Mouse (Mus musculus) MEL (cell line): ENCODE results near the gene Kcnj6. TPM values are rescaled to one million over a fixed set of nuclear protein-coding genes. Genes with fewer than 3 reads are reported as not detected.

ENCODE experiments used
- DNase-seq: peaks from one replicate; pipeline ENCODE4 v3.0.0; 2011; ENCODE audit warnings: low read depth, low spot score
- H3K27ac ChIP-seq: 2 replicates; pipeline ENCODE4 v1.5.1; 2012; ENCODE audit warnings: low read depth, mild to moderate bottlenecking, control low read depth, low read length, moderate library complexity; ENCODE audit not compliant: control insufficient read depth
- H3K27me3 ChIP-seq, 2 experiments: fragments of 150-350 bp in 1 of 2; sonication (generic) in 1 of 2; 2 replicates each; pipeline ENCODE4 v1.6.1; 2012; ENCODE audit warnings: low read length in 2 of 2, mild to moderate bottlenecking in 2 of 2, improper control_type of control experiment in 1 of 2, moderate library complexity in 1 of 2; ENCODE audit not compliant: insufficient read depth in 2 of 2, control insufficient read depth in 1 of 2
- H3K36me3 ChIP-seq, 2 experiments: 2 replicates each; pipeline ENCODE4 v1.6.1; 2012 to 2014; ENCODE audit warnings: low read length in 2 of 2, improper control_type of control experiment in 1 of 2, inconsistent platforms in 1 of 2, mild to moderate bottlenecking in 1 of 2; ENCODE audit not compliant: insufficient read depth in 2 of 2, control insufficient read depth in 1 of 2
- H3K4me1 ChIP-seq, 2 experiments: fragments of 150-350 bp in 1 of 2; sonication (generic) in 1 of 2; 2 replicates each; pipeline ENCODE4 v1.6.1; 2012; ENCODE audit warnings: low read length in 2 of 2, improper control_type of control experiment in 1 of 2, mild to moderate bottlenecking in 1 of 2; ENCODE audit not compliant: insufficient read depth in 2 of 2, control insufficient read depth in 1 of 2
- H3K4me3 ChIP-seq, 2 experiments: fragments of 150-350 bp in 1 of 2; sonication (generic) in 1 of 2; 2 replicates each; pipeline ENCODE4 v1.5.1; 2012; ENCODE audit warnings: low read depth in 2 of 2, low read length in 2 of 2, mild to moderate bottlenecking in 2 of 2, moderate library complexity in 2 of 2, control low read depth in 1 of 2, improper control_type of control experiment in 1 of 2; ENCODE audit not compliant: control insufficient read depth in 1 of 2, insufficient read depth in 1 of 2
- H3K79me2 ChIP-seq: 2 replicates; pipeline ENCODE4 v1.6.1; 2012; ENCODE audit warnings: mild to moderate bottlenecking, low read length, moderate library complexity; ENCODE audit not compliant: control insufficient read depth, poor library complexity, insufficient read depth
- H3K9ac ChIP-seq: 2 replicates; pipeline ENCODE4 v1.6.1; 2012; ENCODE audit warnings: low read depth, mild to moderate bottlenecking, control low read depth, low read length, moderate library complexity; ENCODE audit not compliant: control insufficient read depth, poor library complexity, severe bottlenecking
- H3K9me3 ChIP-seq: fragments of 150-350 bp; sonication (generic); replicated peaks from 2 replicates; pipeline ENCODE4 v1.6.1; 2012; ENCODE audit warnings: mild to moderate bottlenecking, low read length, improper control_type of control experiment, moderate library complexity; ENCODE audit not compliant: insufficient read depth
- BHLHE40 ChIP-seq: IDR thresholded peaks from 2 replicates; pipeline ENCODE4 v1.6.1; 2012; ENCODE audit warnings: low read depth, mild to moderate bottlenecking, inconsistent platforms, low read length, improper control_type of control experiment, borderline replicate concordance
- CHD2 ChIP-seq: IDR thresholded peaks from 2 replicates; pipeline ENCODE4 v1.6.1; 2011; ENCODE audit warnings: low read length, improper control_type of control experiment
- CTCF ChIP-seq, 3 experiments: IDR thresholded peaks in 2 of 3; conservative IDR thresholded peaks in 1 of 3; 2 replicates each; pipeline ENCODE4 v1.5.1; 2011 to 2012; ENCODE audit warnings: low read length in 3 of 3, low read depth in 2 of 3, mild to moderate bottlenecking in 2 of 3, improper control_type of control experiment in 1 of 3, inconsistent platforms in 1 of 3, mixed read lengths in 1 of 3, moderate library complexity in 1 of 3; ENCODE audit not compliant: control insufficient read depth in 1 of 3, insufficient read depth in 1 of 3, poor library complexity in 1 of 3, severe bottlenecking in 1 of 3
- ELF1 ChIP-seq: IDR thresholded peaks from 2 replicates; pipeline ENCODE4 v1.6.1; 2014; ENCODE audit warnings: low read depth, mild to moderate bottlenecking, inconsistent platforms, low read length, improper control_type of control experiment, moderate library complexity
- EP300 ChIP-seq, 2 experiments: IDR thresholded peaks; 2 replicates each; pipeline ENCODE4 v1.6.1; 2011; ENCODE audit warnings: improper control_type of control experiment in 2 of 2, low read length in 2 of 2, low read depth in 1 of 2, mild to moderate bottlenecking in 1 of 2
- ETS1 ChIP-seq: IDR thresholded peaks from 2 replicates; pipeline ENCODE4 v1.6.1; 2012; ENCODE audit warnings: low read depth, mild to moderate bottlenecking, inconsistent platforms, low read length, improper control_type of control experiment, moderate library complexity
- GABPA ChIP-seq: IDR thresholded peaks from 2 replicates; pipeline ENCODE4 v1.6.1; 2012; ENCODE audit warnings: low read depth, mild to moderate bottlenecking, inconsistent platforms, low read length, improper control_type of control experiment, moderate library complexity
- KAT2A ChIP-seq: conservative IDR thresholded peaks from 2 replicates; pipeline ENCODE4 v1.6.1; 2012; ENCODE audit warnings: low read depth, low read length, improper control_type of control experiment, inconsistent platforms
- MAX ChIP-seq: IDR thresholded peaks from 2 replicates; pipeline ENCODE4 v1.6.1; 2011; ENCODE audit warnings: low read length, improper control_type of control experiment
- MAZ ChIP-seq: IDR thresholded peaks from 2 replicates; pipeline ENCODE4 v1.6.1; 2012; ENCODE audit warnings: low read depth, mild to moderate bottlenecking, inconsistent platforms, low read length, improper control_type of control experiment
- MYB ChIP-seq: IDR thresholded peaks from 2 replicates; pipeline ENCODE4 v1.6.1; 2011; ENCODE audit warnings: mild to moderate bottlenecking, low read depth, low read length, improper control_type of control experiment
- NELFE ChIP-seq: IDR thresholded peaks from 2 replicates; pipeline ENCODE4 v1.6.1; 2011; ENCODE audit warnings: low read depth, low read length, improper control_type of control experiment
- NRF1 ChIP-seq: IDR thresholded peaks from 2 replicates; pipeline ENCODE4 v1.6.1; 2014; ENCODE audit warnings: low read depth, mild to moderate bottlenecking, inconsistent platforms, low read length, improper control_type of control experiment, moderate library complexity; ENCODE audit not compliant: poor library complexity, insufficient read depth, severe bottlenecking
- POLR2A ChIP-seq, 2 experiments: IDR thresholded peaks; 2 replicates each; pipeline ENCODE4 v1.6.1; 2011 to 2012; ENCODE audit warnings: low read length in 2 of 2, mild to moderate bottlenecking in 2 of 2, control low read depth in 1 of 2, improper control_type of control experiment in 1 of 2, low read depth in 1 of 2, moderate library complexity in 1 of 2; ENCODE audit not compliant: control insufficient read depth in 1 of 2, insufficient read depth in 1 of 2, poor library complexity in 1 of 2
- POLR2AphosphoS2 ChIP-seq: IDR thresholded peaks from 2 replicates; pipeline ENCODE4 v1.6.1; 2011; ENCODE audit warnings: low read length, improper control_type of control experiment
- POLR2AphosphoS5 ChIP-seq: IDR thresholded peaks from 2 replicates; pipeline ENCODE4 v1.6.1; 2012; ENCODE audit warnings: low read depth, borderline replicate concordance, mild to moderate bottlenecking, inconsistent platforms, low read length, moderate library complexity, mixed read lengths
- RAD21 ChIP-seq: IDR thresholded peaks from 2 replicates; pipeline ENCODE4 v1.6.1; 2011; ENCODE audit warnings: mild to moderate bottlenecking, low read depth, low read length, improper control_type of control experiment
- SIN3A ChIP-seq: IDR thresholded peaks from 2 replicates; pipeline ENCODE4 v1.6.1; 2012; ENCODE audit warnings: low read length, improper control_type of control experiment, inconsistent platforms
- TBP ChIP-seq: IDR thresholded peaks from 2 replicates; pipeline ENCODE4 v1.8.0; 2011; ENCODE audit warnings: low read depth, low read length, improper control_type of control experiment
- TCF12 ChIP-seq: IDR thresholded peaks from 2 replicates; pipeline ENCODE4 v1.6.1; 2014; ENCODE audit warnings: low read depth, mild to moderate bottlenecking, inconsistent platforms, low read length, improper control_type of control experiment, moderate library complexity
- USF2 ChIP-seq, 2 experiments: IDR thresholded peaks; 2 replicates each; pipeline ENCODE4 v1.6.1; 2011 to 2012; ENCODE audit warnings: improper control_type of control experiment in 2 of 2, low read length in 2 of 2, borderline replicate concordance in 1 of 2, inconsistent platforms in 1 of 2, low read depth in 1 of 2, mild to moderate bottlenecking in 1 of 2; ENCODE audit not compliant: insufficient read depth in 1 of 2
- ZC3H11A ChIP-seq: IDR thresholded peaks from 2 replicates; pipeline ENCODE4 v1.6.1; 2012; ENCODE audit warnings: low read depth, mild to moderate bottlenecking, inconsistent platforms, low read length, improper control_type of control experiment
- ZKSCAN1 ChIP-seq: IDR thresholded peaks from 2 replicates; pipeline ENCODE4 v1.6.1; 2012; ENCODE audit warnings: low read depth, mild to moderate bottlenecking, inconsistent platforms, low read length, improper control_type of control experiment, moderate library complexity
- ZNF384 ChIP-seq: IDR thresholded peaks from 2 replicates; pipeline ENCODE4 v1.6.1; 2012; ENCODE audit warnings: low read depth, mild to moderate bottlenecking, inconsistent platforms, low read length, improper control_type of control experiment
- polyA plus RNA-seq, 2 experiments: library from polyadenylated mRNA; stranded (reverse) in 1 of 2; unstranded in 1 of 2; fragments of >175 nt in 1 of 2; fragments of >200 nt in 1 of 2; gene quantifications; 2 replicates each; pipeline versions ENCODE4 v1.2.1 to v1.2.4; 2012; ENCODE audit warnings: low replicate concordance in 2 of 2, low read depth in 1 of 2; ENCODE audit not compliant: insufficient read length in 2 of 2, insufficient read depth in 1 of 2, missing spikeins in 1 of 2
- total RNA-seq: library from RNA; depleted of rRNA; stranded (reverse); fragments of 300-350 nt; gene quantifications from 2 replicates; pipeline ENCODE4 v1.2.3, GENCODE M21; 2012

Gene Kcnj6
- total and polyA plus RNA-seq, 3 experiments, result not detected

- Histone ChIP-seq H3K79me2 (no peaks in the 10 kb centered on the region), H3K9ac (no peak overlapping the region), H3K4me1 (peaks cover 0 to 5% of the 10 kb centered on the region in 2 experiments; a peak in 1 of 4 replicates), H3K27ac (no peak overlapping the region), H3K9me3 (no peaks in the 10 kb centered on the region), H3K4me3 (no peak overlapping the region), H3K27me3 (no peaks in the 10 kb centered on the region), H3K36me3 (no peaks in the 10 kb centered on the region)
- TF ChIP-seq USF2 (IDR thresholded peaks at IDR 0.05; ENCODE audit: borderline replicate concordance in 1 of 2, insufficient read depth in 1 of 2, low read depth in 1 of 2, low read length in 2 of 2), result no peak
- TF ChIP-seq KAT2A, result no peak
- no peak for TF ChIP-seq SIN3A
- no peak for TF ChIP-seq EP300 (IDR thresholded peaks at IDR 0.05; ENCODE audit: low read depth in 1 of 2, low read length in 2 of 2)
- no peak for TF ChIP-seq ELF1
- no peak for TF ChIP-seq POLR2A (IDR thresholded peaks at IDR 0.05; ENCODE audit: control insufficient read depth in 1 of 2, insufficient read depth in 1 of 2, low read depth in 1 of 2, low read length in 2 of 2, poor library complexity in 1 of 2)
- TF ChIP-seq NRF1, result no peak
- TF ChIP-seq POLR2AphosphoS2, result no peak
- TF ChIP-seq NELFE, result no peak
- TF ChIP-seq MAX, result no peak
- no peak for TF ChIP-seq ZKSCAN1
- no peak for TF ChIP-seq BHLHE40
- TF ChIP-seq ZNF384, result no peak
- TF ChIP-seq POLR2AphosphoS5, result no peak
- peak; percentile 57 for DNase-seq
Observed at GRCm38 (mm10) chr16:94931343-94932301, 65.9 kb downstream of the Kcnj6 start.

GRCm38 (mm10) chr16:94925364-94925763 is 72.1 kb downstream of the Kcnj6 start:
- H3K27me3 ChIP-seq, result no peaks in the 10 kb centered on the region

More at GRCm38 (mm10) chr16:94925364-94925763, 72.1 kb downstream of the Kcnj6 start:
- TF ChIP-seq POLR2AphosphoS5 (no peak), RAD21 (no peak), CTCF (IDR thresholded peaks at IDR 0.05 in 2 of 3, conservative IDR thresholded peaks at IDR 0.05 in 1 of 3; ENCODE audit: control insufficient read depth in 1 of 3, insufficient read depth in 1 of 3, low read depth in 2 of 3, low read length in 3 of 3, poor library complexity in 1 of 3, severe bottlenecking in 1 of 3) (no peak), TCF12 (no peak), MAZ (no peak), ETS1 (no peak), POLR2AphosphoS2 (no peak), CHD2 (no peak), NELFE (no peak), GABPA (no peak), SIN3A (no peak), MYB (no peak), ZC3H11A (no peak), TBP (no peak)
- Histone ChIP-seq H3K4me3 (no peak overlapping the region), H3K79me2 (no peaks in the 10 kb centered on the region), H3K4me1 (peaks cover 0 to under 1% of the 10 kb centered on the region in 2 experiments; a peak in 2 of 4 replicates), H3K27ac (peak overlapping the region; percentile 37; the same call in 1 of the 2 replicates), H3K9ac (no peak overlapping the region), H3K36me3 (no peaks in the 10 kb centered on the region), H3K9me3 (no peaks in the 10 kb centered on the region)
- DNase-seq, result peak; percentile 20
